Mouse (Mus musculus) lung, postnatal 0 days (tissue): ENCODE measurements at regions not wholly inside any gene's neighbourhood (a gene's known extent, or its start where the extent isn't known, plus 50 kb on each side); places are given as distances from the start of the nearest gene placed in this dataset.

ENCODE experiments used
- CTCF ChIP-seq: IDR thresholded peaks from 2 replicates; pipeline ENCODE4 v1.5.1; 2016; ENCODE audit warnings: antibody characterized with exemption, mild to moderate bottlenecking
- EP300 ChIP-seq: IDR thresholded peaks from 2 replicates; pipeline ENCODE4 v1.6.1; 2016; ENCODE audit warnings: antibody characterized with exemption, mild to moderate bottlenecking, control low read depth

DNA sequence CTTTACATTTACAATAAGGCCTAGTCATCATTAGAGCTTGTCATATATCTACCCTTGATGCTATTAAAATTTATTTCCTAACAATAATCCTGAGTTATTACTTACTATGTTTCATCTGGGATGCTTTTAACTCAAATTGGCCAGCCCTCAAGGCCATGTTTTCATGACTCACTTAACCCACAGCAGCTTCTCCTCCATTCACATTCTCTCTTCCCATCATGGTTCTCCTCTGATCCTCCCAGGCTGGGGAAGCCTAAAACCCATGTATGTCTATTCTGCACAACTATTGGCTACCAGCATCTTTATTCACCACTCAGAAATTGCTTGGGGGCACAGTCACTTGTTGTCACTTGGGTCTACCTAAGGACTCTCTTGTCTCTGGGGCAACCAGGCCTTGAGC is 144.9 kb downstream of the Cox7c start:
- TF ChIP-seq CTCF: no peak
- no peak for TF ChIP-seq EP300
